Mouse (Mus musculus): ENCODE measurements around the gene Plvap.

Gene Plvap

DNA sequence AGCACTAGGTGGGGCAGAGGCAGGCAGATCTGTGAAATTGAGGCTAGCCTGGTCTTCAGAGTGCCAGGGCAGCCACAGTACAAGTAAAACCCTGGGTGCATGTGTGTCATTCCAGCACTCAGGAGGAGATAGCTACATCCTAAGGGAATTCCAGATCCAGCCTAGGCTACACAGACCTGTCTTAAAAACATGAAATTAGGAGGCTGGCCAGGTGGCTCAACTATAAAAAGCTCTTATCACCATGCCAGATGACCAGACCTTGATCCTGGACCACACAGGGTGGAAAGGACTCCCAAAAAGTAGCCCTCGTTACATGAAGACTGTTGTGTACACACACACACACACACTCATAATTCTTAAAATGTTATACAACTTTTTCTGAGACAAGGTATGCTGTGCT, 43.6 kb downstream of the Plvap start:
- Histone ChIP-seq H3K4me1 (replicated peaks; ENCODE audit: low read depth, low read length) (peaks cover 57% of the 10 kb centered on the region), H3K9me3 (ENCODE audit: low read length) (no peaks in the 10 kb centered on the region), H3K27me3 (ENCODE audit: insufficient read depth, low read length) (peaks cover 2% of the 10 kb centered on the region), H3K4me3 (replicated peaks; ENCODE audit: low read length) (no peak overlapping the region), H3K36me3 (ENCODE audit: insufficient read depth, low read length) (peaks cover 53% of the 10 kb centered on the region)
- TF ChIP-seq NANOG (IDR thresholded peaks at IDR 0.05; ENCODE audit: borderline replicate concordance, low read length) (no peak), POU5F1 (IDR thresholded peaks at IDR 0.05; ENCODE audit: borderline replicate concordance, low read length) (no peak), CTCF (conservative IDR thresholded peaks at IDR 0.05; ENCODE audit: low read length) (no peak)

DNA sequence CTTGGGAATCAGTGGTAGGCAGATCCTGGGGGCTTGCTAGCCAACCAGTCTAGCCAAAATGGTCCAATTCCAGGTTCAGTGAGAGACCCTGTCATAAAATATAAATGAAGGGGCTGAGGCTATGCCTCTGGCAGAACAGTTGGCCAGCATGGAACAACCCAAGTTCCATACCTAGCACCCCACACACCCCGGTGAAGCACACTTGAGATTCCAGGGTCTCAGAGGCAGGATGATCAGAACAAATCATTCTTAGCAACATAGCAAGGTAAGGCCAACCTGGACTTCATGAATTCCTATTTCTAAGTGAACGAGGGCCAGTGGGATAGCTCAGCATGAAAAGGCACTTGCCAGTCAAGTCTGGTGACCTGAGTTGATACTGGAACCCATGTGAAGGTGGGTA, 44.4 kb downstream of the Plvap start:
- TF ChIP-seq NANOG (IDR thresholded peaks at IDR 0.05; ENCODE audit: borderline replicate concordance, low read length) (no peak), CTCF (conservative IDR thresholded peaks at IDR 0.05; ENCODE audit: low read length) (no peak), POU5F1 (IDR thresholded peaks at IDR 0.05; ENCODE audit: borderline replicate concordance, low read length) (no peak)
- Histone ChIP-seq H3K36me3 (ENCODE audit: insufficient read depth, low read length) (peaks cover 45% of the 10 kb centered on the region), H3K4me3 (replicated peaks; ENCODE audit: low read length) (no peak overlapping the region), H3K9me3 (ENCODE audit: low read length) (no peaks in the 10 kb centered on the region), H3K4me1 (replicated peaks; ENCODE audit: low read depth, low read length) (peaks cover 61% of the 10 kb centered on the region), H3K27me3 (ENCODE audit: insufficient read depth, low read length) (peaks cover 10% of the 10 kb centered on the region)

DNA sequence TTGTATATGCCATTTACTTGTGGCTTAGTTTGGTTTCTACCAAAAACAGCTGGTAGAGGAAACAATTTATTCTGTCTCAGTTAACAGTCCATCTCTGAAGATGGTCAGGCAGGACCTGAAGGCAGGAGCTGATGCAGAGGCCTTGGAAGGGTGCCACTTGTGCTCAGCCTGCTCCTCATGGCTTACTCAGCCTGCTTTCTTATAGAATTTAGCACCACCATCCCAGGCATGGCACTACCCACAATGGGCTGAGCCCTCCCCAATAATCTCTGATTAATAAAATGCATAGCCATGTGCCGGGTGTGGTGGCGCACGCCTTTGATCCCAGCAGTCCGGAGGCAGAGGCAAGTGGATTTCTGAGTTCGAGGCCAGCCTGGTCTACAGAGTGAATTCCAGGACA, 45.4 kb downstream of the Plvap start:
- H3K4me1 ChIP-seq (replicated peaks; ENCODE audit: low read depth, low read length), result peaks cover 59% of the 10 kb centered on the region
- H3K36me3 ChIP-seq (ENCODE audit: insufficient read depth, low read length), result peaks cover 35% of the 10 kb centered on the region
- TF ChIP-seq CTCF (conservative IDR thresholded peaks at IDR 0.05; ENCODE audit: low read length), result no peak
- TF ChIP-seq NANOG (IDR thresholded peaks at IDR 0.05; ENCODE audit: borderline replicate concordance, low read length), result no peak
- peaks cover 20% of the 10 kb centered on the region for H3K27me3 ChIP-seq (ENCODE audit: insufficient read depth, low read length)
- 0 out of 2 replicates have a peak overlapping the region, but pooled peaks have one; percentile 90 for H3K4me3 ChIP-seq (replicated peaks; ENCODE audit: low read length)
- no peaks in the 10 kb centered on the region for H3K9me3 ChIP-seq (ENCODE audit: low read length)

DNA sequence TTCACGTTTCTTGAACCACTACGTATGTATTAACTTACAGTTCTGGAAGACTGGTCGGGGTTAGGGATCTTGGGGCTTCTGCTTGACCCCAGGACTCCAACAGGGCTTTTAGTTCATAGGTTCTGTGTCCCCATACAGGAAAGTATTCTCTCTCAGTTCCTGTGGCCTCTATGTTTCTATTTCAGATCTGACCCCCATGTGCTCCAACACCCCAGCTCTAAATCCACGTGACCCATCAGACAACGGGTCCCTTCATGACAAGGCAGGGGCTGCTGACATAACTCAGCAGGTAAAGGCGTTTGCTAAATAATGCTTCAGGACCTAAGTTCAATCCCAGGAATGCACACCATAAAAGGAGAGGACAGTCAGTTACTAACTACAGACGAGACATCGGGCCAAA, 45.8 kb downstream of the Plvap start:
- peaks cover 25% of the 10 kb centered on the region for H3K27me3 ChIP-seq (ENCODE audit: insufficient read depth, low read length)
- TF ChIP-seq POU5F1 (IDR thresholded peaks at IDR 0.05; ENCODE audit: borderline replicate concordance, low read length) (no peak), NANOG (IDR thresholded peaks at IDR 0.05; ENCODE audit: borderline replicate concordance, low read length) (no peak), CTCF (conservative IDR thresholded peaks at IDR 0.05; ENCODE audit: low read length) (no peak)
- peaks cover 30% of the 10 kb centered on the region for H3K36me3 ChIP-seq (ENCODE audit: insufficient read depth, low read length)
- H3K4me1 ChIP-seq (replicated peaks; ENCODE audit: low read depth, low read length), result peaks cover 59% of the 10 kb centered on the region
- H3K9me3 ChIP-seq (ENCODE audit: low read length), result no peaks in the 10 kb centered on the region
- peak overlapping the region; percentile 90 for H3K4me3 ChIP-seq (replicated peaks; ENCODE audit: low read length)

DNA sequence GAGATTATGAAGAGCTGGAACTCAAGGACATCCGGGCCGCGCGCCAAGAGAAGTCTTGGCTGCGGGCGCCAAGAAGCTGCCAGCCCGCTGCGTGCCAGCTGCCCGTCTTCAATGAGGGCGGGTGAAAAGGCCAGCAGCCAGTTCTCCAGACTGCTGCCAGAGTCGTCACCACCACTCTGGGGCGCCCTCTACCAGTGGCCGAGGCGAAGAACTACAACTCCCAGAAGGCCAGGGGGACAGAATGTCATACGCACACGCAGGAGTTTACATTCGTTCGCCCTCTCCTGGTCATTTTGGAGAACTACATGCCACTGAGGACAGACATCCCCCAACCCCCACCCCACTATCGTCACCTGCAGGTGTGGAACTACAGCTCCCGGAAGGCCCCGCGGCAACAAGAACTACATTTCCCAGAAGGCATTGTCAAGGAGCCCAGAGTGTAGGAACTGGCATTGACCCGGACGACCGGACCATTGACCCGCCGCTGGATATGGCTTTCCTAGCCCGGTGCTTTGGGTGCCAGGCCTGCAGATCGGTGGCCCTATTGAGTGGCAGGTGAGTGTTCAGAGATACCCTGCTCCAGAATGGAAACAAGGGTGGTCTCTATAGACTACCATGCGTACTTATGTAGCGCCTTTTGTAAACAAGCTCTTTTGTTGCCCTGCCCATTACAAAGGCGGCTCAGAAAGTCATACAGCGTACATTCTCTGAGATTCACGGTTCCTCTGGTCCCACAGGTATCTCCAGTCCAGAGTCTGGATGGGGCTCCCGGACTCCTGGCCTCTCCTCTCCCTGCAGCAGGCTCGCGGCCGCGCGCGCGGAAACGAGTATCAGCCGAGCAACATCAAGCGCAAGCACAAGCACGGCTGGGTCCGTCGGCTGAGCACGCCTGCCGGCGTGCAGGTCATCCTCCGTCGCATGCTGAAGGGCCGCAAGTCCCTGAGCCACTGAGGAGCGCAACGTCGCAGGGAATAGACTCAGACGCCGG, 46.7 kb downstream of the Plvap start, which contains the start of gene Mrpl34:
Gene Mrpl34, plus strand, starts transcription at position 447 of the 988 bp plus-strand sequence.
- Histone ChIP-seq H3K4me3 (replicated peaks; ENCODE audit: low read length) (peak within 1 kb of the TSS; percentile 90), H3K36me3 (ENCODE audit: insufficient read depth, low read length) (peaks cover 21% of the 10 kb centered on the region), H3K9me3 (ENCODE audit: low read length) (no peaks in the 10 kb centered on the region), H3K4me1 (replicated peaks; ENCODE audit: low read depth, low read length) (peaks cover 54% of the 10 kb centered on the region), H3K27me3 (ENCODE audit: insufficient read depth, low read length) (peaks cover 33% of the 10 kb centered on the region)
- no peak for TF ChIP-seq POU5F1 (IDR thresholded peaks at IDR 0.05; ENCODE audit: borderline replicate concordance, low read length)
- TF ChIP-seq CTCF (conservative IDR thresholded peaks at IDR 0.05; ENCODE audit: low read length), result peak; percentile 93

DNA sequence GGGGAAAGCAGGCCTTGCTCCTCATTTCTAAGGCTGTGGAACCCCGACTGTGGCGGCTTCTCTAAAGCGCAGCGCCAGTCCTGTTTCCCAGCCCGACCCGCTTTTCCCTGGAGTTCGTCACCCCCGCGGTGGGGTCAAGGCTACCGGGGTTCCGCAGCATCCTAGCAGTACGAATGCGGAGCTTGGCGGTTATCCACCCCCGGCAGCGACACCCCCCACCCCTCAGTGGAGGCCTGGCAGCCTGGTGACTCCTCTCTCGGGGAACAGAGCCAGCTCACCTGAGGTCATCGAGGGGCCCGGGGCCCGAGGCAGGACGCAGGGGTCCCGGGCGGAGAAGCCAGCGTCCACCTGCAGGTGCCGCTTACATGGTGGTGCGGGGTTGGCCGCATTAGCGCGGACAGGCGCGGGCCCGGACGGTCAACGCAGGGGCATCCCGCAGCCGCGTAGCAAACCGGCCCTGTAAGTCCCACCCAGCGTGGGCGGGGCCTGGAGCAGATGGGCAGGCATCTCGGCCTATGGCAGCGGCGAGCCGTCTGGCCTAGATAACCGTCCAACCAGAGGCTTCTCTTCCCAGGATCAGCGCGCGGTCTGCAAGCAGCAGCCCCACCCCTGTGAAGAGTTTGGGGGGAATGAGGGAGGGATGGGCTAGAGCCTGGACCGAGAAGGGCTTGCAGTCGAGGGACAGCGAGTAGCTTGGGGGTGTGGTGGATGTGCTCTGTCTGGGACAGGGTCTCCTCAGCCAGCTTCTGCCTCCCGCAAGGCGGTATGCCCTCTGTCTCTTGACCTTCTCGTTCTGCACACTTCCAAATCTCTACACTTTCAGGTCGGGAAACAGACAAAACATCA, 48.1 kb downstream of the Plvap start, which contains the start of gene Abhd8:
Gene Abhd8, minus strand, starts transcription at position 468 of the 846 bp plus-strand sequence.
- TF ChIP-seq NANOG (IDR thresholded peaks at IDR 0.05; ENCODE audit: borderline replicate concordance, low read length) (no peak), CTCF (conservative IDR thresholded peaks at IDR 0.05; ENCODE audit: low read length) (no peak), POU5F1 (IDR thresholded peaks at IDR 0.05; ENCODE audit: borderline replicate concordance, low read length) (no peak)
- Histone ChIP-seq H3K9me3 (ENCODE audit: low read length) (no peaks in the 10 kb centered on the region), H3K4me1 (replicated peaks; ENCODE audit: low read depth, low read length) (peaks cover 50% of the 10 kb centered on the region), H3K27me3 (ENCODE audit: insufficient read depth, low read length) (peaks cover 41% of the 10 kb centered on the region), H3K4me3 (replicated peaks; ENCODE audit: low read length) (peak within 1 kb of the TSS; percentile 85), H3K36me3 (ENCODE audit: insufficient read depth, low read length) (peaks cover 21% of the 10 kb centered on the region)

DNA sequence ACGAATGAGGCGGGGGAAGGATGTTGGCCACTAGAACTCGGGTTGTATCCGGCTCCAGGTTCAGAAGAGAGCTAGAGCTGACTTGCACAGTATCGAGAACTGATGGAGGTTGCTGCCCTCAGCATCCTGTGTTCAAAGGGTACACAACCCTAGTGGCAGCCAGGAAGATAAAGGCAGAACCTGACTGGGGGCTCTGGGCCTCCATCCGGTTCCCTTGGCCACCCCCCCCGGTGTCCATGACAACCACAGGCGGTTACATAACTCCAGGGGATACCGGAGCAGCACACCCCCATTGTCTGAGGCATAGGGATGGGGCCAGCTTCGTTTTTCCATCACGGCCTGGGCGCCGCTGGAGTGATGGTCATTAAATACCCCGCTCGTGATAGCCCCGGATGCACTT, 48.8 kb downstream of the Plvap start:
- Histone ChIP-seq H3K4me3 (replicated peaks; ENCODE audit: low read length) (peak overlapping the region; percentile 85), H3K9me3 (ENCODE audit: low read length) (no peaks in the 10 kb centered on the region), H3K4me1 (replicated peaks; ENCODE audit: low read depth, low read length) (peaks cover 55% of the 10 kb centered on the region), H3K27me3 (ENCODE audit: insufficient read depth, low read length) (peaks cover 46% of the 10 kb centered on the region), H3K36me3 (ENCODE audit: insufficient read depth, low read length) (peaks cover 21% of the 10 kb centered on the region)
- no peak for TF ChIP-seq NANOG (IDR thresholded peaks at IDR 0.05; ENCODE audit: borderline replicate concordance, low read length)
- no peak for TF ChIP-seq CTCF (conservative IDR thresholded peaks at IDR 0.05; ENCODE audit: low read length)
- no peak for TF ChIP-seq POU5F1 (IDR thresholded peaks at IDR 0.05; ENCODE audit: borderline replicate concordance, low read length)

DNA sequence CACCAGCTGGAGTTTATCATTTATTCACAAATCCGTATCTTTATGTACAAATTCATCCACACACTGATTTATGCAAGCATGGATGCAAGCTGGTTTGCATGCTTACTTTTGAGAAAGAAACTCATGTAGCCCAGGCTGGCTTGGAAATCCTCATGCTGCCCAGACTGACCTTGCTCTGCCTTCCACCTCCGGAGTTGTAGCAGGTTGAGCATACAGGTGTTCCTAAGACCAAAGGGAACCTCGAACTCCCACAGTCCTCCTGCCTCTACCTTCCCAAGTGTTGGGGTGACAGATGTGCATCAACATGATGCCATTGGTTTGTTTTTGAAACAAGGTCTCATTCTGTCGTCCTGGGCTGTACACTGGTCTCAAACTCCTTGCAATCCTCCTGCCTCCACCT, 49.4 kb downstream of the Plvap start:
- Histone ChIP-seq H3K36me3 (ENCODE audit: insufficient read depth, low read length) (peaks cover 17% of the 10 kb centered on the region), H3K4me1 (replicated peaks; ENCODE audit: low read depth, low read length) (peaks cover 61% of the 10 kb centered on the region), H3K4me3 (replicated peaks; ENCODE audit: low read length) (no peak overlapping the region), H3K27me3 (ENCODE audit: insufficient read depth, low read length) (peaks cover 52% of the 10 kb centered on the region), H3K9me3 (ENCODE audit: low read length) (no peaks in the 10 kb centered on the region)
- TF ChIP-seq NANOG (IDR thresholded peaks at IDR 0.05; ENCODE audit: borderline replicate concordance, low read length) (no peak), POU5F1 (IDR thresholded peaks at IDR 0.05; ENCODE audit: borderline replicate concordance, low read length) (no peak), CTCF (conservative IDR thresholded peaks at IDR 0.05; ENCODE audit: low read length) (no peak)
